8 mouse cellular contexts compared by ENCODE assay signal in genomic region chr13:22049737-22050440, GRCm38 (mm10). TPM values are rescaled to one million over a fixed set of nuclear protein-coding genes. Genes with fewer than 3 reads are reported as not detected.
DNase-seq lines count a peak whose midpoint lies in the region; ATAC-seq and TF ChIP-seq lines count a peak whose summit lies in the region.

No protein-coding gene starts in this region.

- H3K4me3 ChIP-seq in layer of hippocampus, adult 2 months, result peak overlapping the region; percentile 67
- H3K4me3 ChIP-seq in forebrain, embryonic 15.5 days, result peak overlapping the region; percentile 61
- peak overlapping the region; percentile 49 for H3K4me3 ChIP-seq in limb, embryonic 15.5 days
- peak overlapping the region; percentile 53 for H3K4me3 ChIP-seq in midbrain, embryonic 16.5 days (ENCODE audit: low read depth, low read length)

- DNase-seq in layer of hippocampus, adult 2 months (ENCODE audit: low spot score in 2 of 2), result no peak
- no peak for DNase-seq in layer of hippocampus, adult 9-11 months
- DNase-seq in T-cell, adult 2 months (ENCODE audit: low spot score), result peak; percentile 69
- peak; percentile 73 for DNase-seq in thymus, postnatal 14 days
- no peak for DNase-seq in urinary bladder, postnatal 10 days (ENCODE audit: low spot score)

- peak overlapping the region; percentile 66 for H3K9ac ChIP-seq in forebrain, embryonic 15.5 days (replicated peaks)
- 0 out of 2 replicates have a peak overlapping the region, but pooled peaks have one; percentile 10 for H3K9ac ChIP-seq in limb, embryonic 15.5 days
- peak overlapping the region; percentile 79 for H3K9ac ChIP-seq in midbrain, embryonic 16.5 days (ENCODE audit: low read depth, low read length)

- peak overlapping the region; percentile 65 for H3K4me2 ChIP-seq in forebrain, embryonic 15.5 days (replicated peaks)
- peak overlapping the region; percentile 62 for H3K4me2 ChIP-seq in limb, embryonic 15.5 days
- H3K4me2 ChIP-seq in midbrain, embryonic 16.5 days (ENCODE audit: low read length), result peak overlapping the region; percentile 68

- H3K27ac ChIP-seq in layer of hippocampus, adult 2 months, result peak overlapping the region; percentile 79
- H3K27ac ChIP-seq in forebrain, embryonic 15.5 days (replicated peaks), result peak overlapping the region; percentile 94
- peak overlapping the region; percentile 86 for H3K27ac ChIP-seq in limb, embryonic 15.5 days
- peak overlapping the region; percentile 92 for H3K27ac ChIP-seq in midbrain, embryonic 16.5 days (ENCODE audit: low read length)

- H3K4me1 ChIP-seq in forebrain, embryonic 15.5 days, result peaks cover 9% of the 10 kb centered on the region
- peaks cover 4% of the 10 kb centered on the region; the same call in 1 of the 2 replicates for H3K4me1 ChIP-seq in limb, embryonic 15.5 days
- H3K4me1 ChIP-seq in midbrain, embryonic 16.5 days (ENCODE audit: control insufficient read depth, insufficient read depth, low read length), result no peaks in the 10 kb centered on the region; the same call in 1 of the 2 replicates

- H3K36me3 ChIP-seq in forebrain, embryonic 15.5 days, result no peaks in the 10 kb centered on the region
- no peaks in the 10 kb centered on the region for H3K36me3 ChIP-seq in limb, embryonic 15.5 days
- H3K36me3 ChIP-seq in midbrain, embryonic 16.5 days (ENCODE audit: control insufficient read depth, insufficient read depth, low read length), result no peaks in the 10 kb centered on the region

- ATAC-seq in forebrain, embryonic 15.5 days (replicated peaks), result peak; percentile 32
- no peak for ATAC-seq in limb, embryonic 15.5 days (ENCODE audit: insufficient number of reproducible peaks, low FRiP score, low TSS enrichment, low read depth)
- peak; percentile 65 for ATAC-seq in midbrain, embryonic 16.5 days

- WGBS in forebrain, embryonic 15.5 days, result 1% methylated on average over 14 of the region's 14 CpGs
- under 1% methylated on average over 14 of the region's 14 CpGs for WGBS in limb, embryonic 15.5 days
- 1% methylated on average over 14 of the region's 14 CpGs for WGBS in midbrain, embryonic 16.5 days

- no peaks in the 10 kb centered on the region for H3K9me3 ChIP-seq in forebrain, embryonic 15.5 days
- no peaks in the 10 kb centered on the region for H3K9me3 ChIP-seq in limb, embryonic 15.5 days
- H3K9me3 ChIP-seq in midbrain, embryonic 16.5 days (replicated peaks; ENCODE audit: control insufficient read depth, low read length, poor library complexity, severe bottlenecking), result no peaks in the 10 kb centered on the region

- no peaks in the 10 kb centered on the region for H3K27me3 ChIP-seq in forebrain, embryonic 15.5 days
- no peaks in the 10 kb centered on the region for H3K27me3 ChIP-seq in limb, embryonic 15.5 days
- no peaks in the 10 kb centered on the region for H3K27me3 ChIP-seq in midbrain, embryonic 16.5 days (ENCODE audit: control insufficient read depth, insufficient read depth, low read depth, low read length)

- no peak for TF ChIP-seq CTCF in layer of hippocampus, adult 2 months (conservative IDR thresholded peaks at IDR 0.05)

RNA-seq across cellular contexts. Expression of gene Hist1h2bj, which starts 6.9 kb away (rescaled TPM):
- total RNA-seq in layer of hippocampus, adult 2 months (2021), result 10 to 100 TPM; 12.9 to 15.9 TPM
- 6.8 and 7.3 TPM in 2 replicates for polyA plus RNA-seq in forebrain, embryonic 15.5 days (2015; fragmentation: Nextera tagmentation; extraction: Ambion mirVana)
- polyA plus RNA-seq in limb, embryonic 15.5 days (2015; fragmentation: Nextera tagmentation; extraction: Ambion mirVana), result 6.8 and 8.1 TPM in 2 replicates
- polyA plus RNA-seq in midbrain, embryonic 16.5 days (2015; fragmentation: Nextera tagmentation; extraction: Ambion mirVana), result 1.5 and 2.3 TPM in 2 replicates

RNA-seq across cellular contexts. Expression of gene Hist1h2ag, which starts 7.1 kb away (rescaled TPM):
- total RNA-seq in layer of hippocampus, adult 2 months (2021), result 10 to 100 TPM; 16.5 to 20.6 TPM
- 19.7 and 27.8 TPM in 2 replicates for polyA plus RNA-seq in forebrain, embryonic 15.5 days (2015; fragmentation: Nextera tagmentation; extraction: Ambion mirVana)
- 32.9 and 36.9 TPM in 2 replicates for polyA plus RNA-seq in limb, embryonic 15.5 days (2015; fragmentation: Nextera tagmentation; extraction: Ambion mirVana)
- polyA plus RNA-seq in midbrain, embryonic 16.5 days (2015; fragmentation: Nextera tagmentation; extraction: Ambion mirVana), result 1.8 and 8.3 TPM in 2 replicates

RNA-seq across cellular contexts. Expression of gene Hist1h4i, which starts 8.7 kb away (rescaled TPM):
- 10 to 100 TPM; 64.2 to 71.7 TPM for total RNA-seq in layer of hippocampus, adult 2 months (2021)
- 16.9 and 19.2 TPM in 2 replicates for polyA plus RNA-seq in forebrain, embryonic 15.5 days (2015; fragmentation: Nextera tagmentation; extraction: Ambion mirVana)
- 15.8 and 18.4 TPM in 2 replicates for polyA plus RNA-seq in limb, embryonic 15.5 days (2015; fragmentation: Nextera tagmentation; extraction: Ambion mirVana)
- 4.0 and 4.9 TPM in 2 replicates for polyA plus RNA-seq in midbrain, embryonic 16.5 days (2015; fragmentation: Nextera tagmentation; extraction: Ambion mirVana)

RNA-seq across cellular contexts. Expression of gene Hist1h2bk, which starts 14.2 kb away (rescaled TPM):
- total RNA-seq in layer of hippocampus, adult 2 months (2021), result 10 to 100 TPM; 23.5 to 24.4 TPM
- polyA plus RNA-seq in forebrain, embryonic 15.5 days (2015; fragmentation: Nextera tagmentation; extraction: Ambion mirVana), result 4.5 and 4.6 TPM in 2 replicates
- polyA plus RNA-seq in limb, embryonic 15.5 days (2015; fragmentation: Nextera tagmentation; extraction: Ambion mirVana), result 4.2 and 6.2 TPM in 2 replicates
- 1.3 TPM in 1 of 2 replicates, not detected in the other for polyA plus RNA-seq in midbrain, embryonic 16.5 days (2015; fragmentation: Nextera tagmentation; extraction: Ambion mirVana)

RNA-seq across cellular contexts. Expression of gene Hist1h2ah, which starts 14.5 kb away (rescaled TPM):
- 10 to 100 TPM; 12.5 to 17.0 TPM for total RNA-seq in layer of hippocampus, adult 2 months (2021)
- 2.5 and 9.8 TPM in 2 replicates for polyA plus RNA-seq in forebrain, embryonic 15.5 days (2015; fragmentation: Nextera tagmentation; extraction: Ambion mirVana)
- polyA plus RNA-seq in limb, embryonic 15.5 days (2015; fragmentation: Nextera tagmentation; extraction: Ambion mirVana), result 4.7 and 7.2 TPM in 2 replicates
- not detected in 2 replicates for polyA plus RNA-seq in midbrain, embryonic 16.5 days (2015; fragmentation: Nextera tagmentation; extraction: Ambion mirVana)

Comparison
In these comparisons a context has a peak if more than half of its experiments do, and no peak if none do; other contexts are left out.
1. DNase-seq: peak in T-cell, adult 2 months (single experiment) and thymus, postnatal 14 days (single experiment); none in layer of hippocampus, adult 2 months (0 of 2), layer of hippocampus, adult 9-11 months (single experiment) and urinary bladder, postnatal 10 days (single experiment).
2. H3K9ac ChIP-seq: peak in every context shown above with its lines; median percentile 79 in midbrain, embryonic 16.5 days; 66 in forebrain, embryonic 15.5 days; 10 in limb, embryonic 15.5 days.
3. Peak in every context shown above with its lines, with median percentiles within 50 percentile points of each other: H3K27ac ChIP-seq, H3K4me3 ChIP-seq and H3K4me2 ChIP-seq.